Mouse (Mus musculus) thymus, postnatal 14 days (tissue): Measurements from ENCODE around the gene Smim20.

Experiments used
- DNase-seq: peaks from one replicate; pipeline ENCODE4 v3.0.0; 2021

Gene Smim20

GRCm38 (mm10) chr5:53314404-53315167, 47.7 kb downstream of the Smim20 start:
- no peak for DNase-seq

DNA sequence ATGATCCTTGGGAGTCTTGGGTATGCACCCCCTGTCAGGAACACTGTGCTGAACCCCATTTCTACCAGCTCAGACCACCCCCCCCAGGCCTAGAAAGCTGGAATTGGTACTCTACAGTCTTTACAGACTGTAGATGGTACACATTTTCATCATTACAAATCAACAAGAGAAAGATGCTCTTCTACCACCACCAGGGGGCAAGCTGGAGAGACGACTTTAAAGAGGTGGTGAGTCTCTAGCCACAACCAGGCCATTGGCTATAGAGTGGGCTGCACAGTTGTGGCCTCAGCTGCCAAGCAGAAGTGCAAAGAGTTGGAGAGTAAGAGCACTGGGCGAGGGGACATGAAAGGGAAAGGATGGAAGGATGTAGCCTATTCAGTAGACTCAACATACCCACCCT, 48.9 kb downstream of the Smim20 start:
- peak; percentile 3 for DNase-seq

GRCm38 (mm10) chr5:53317396-53317795, 50.5 kb downstream of the Smim20 start:
- no peak for DNase-seq

DNA sequence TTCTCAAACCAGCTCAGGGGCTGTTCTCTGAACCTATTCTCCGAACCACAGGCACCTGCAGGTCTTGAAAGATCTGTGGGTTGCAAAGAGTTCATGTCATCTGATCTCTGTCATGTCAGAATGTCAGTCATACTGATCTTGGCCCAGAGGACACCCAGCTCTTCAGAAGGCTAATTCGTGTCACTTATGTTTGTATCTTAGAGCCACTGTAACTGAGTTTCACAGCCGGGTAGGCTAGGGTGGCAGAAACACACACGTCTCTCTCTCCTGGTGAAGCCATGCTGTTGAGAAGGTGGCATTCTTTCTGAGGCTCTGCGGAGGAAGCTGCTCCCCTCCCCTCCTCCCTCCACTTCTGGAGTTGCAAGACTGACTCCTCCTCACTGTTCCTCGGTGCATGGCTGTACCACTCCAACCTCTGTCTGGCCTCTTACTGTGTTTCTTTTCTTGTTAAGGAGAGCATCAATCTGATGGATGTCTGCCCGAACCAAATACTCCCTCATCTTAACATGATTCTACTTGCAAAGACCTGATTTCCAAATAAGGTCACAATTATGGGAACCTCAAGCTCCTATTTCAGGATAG, 51.1 kb downstream of the Smim20 start:
- no peak for DNase-seq

GRCm38 (mm10) chr5:53320331-53320730, 53.4 kb downstream of the Smim20 start:
- DNase-seq: no peak

GRCm38 (mm10) chr5:53321901-53322300, 55.0 kb downstream of the Smim20 start:
- no peak for DNase-seq

DNA sequence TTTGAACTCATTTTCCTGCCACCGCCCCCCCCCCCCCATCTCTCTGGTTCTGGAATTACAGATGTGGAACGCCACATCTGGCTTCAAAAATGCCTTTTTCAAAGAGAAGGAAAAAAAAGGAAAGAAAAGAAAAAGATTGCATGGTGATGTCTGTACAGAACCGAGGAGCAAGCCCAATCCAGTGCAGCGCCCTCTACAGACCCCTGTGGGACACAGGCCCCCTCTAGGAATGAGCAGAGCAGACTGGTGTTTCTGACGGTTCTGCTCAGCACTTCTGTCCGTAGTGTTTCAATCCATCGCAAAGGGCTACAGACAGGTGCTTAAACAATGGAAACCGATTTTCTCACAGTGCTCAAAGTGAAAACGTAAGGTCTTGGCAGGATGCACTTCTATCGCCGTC, 55.6 kb downstream of the Smim20 start:
- DNase-seq: no peak

DNA sequence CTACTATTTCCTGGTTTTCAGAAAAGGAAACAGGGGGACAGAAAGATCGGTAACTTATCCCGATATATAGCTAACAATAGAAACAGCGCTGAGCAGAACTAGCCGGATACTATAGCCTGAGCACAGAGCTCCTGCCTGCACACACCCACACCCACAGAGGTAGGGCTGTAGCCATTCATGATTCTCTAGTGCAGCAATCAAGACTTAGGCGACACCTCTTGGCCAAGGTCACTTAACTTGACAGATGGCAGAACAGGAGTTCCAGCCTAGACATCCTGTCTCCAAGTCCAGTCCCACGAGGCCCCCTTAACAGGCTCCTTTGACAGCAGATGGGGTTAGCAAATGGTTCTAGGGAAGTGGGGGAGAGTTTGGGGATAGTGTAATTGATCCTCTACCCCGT, 56.2 kb downstream of the Smim20 start:
- DNase-seq: no peak

DNA sequence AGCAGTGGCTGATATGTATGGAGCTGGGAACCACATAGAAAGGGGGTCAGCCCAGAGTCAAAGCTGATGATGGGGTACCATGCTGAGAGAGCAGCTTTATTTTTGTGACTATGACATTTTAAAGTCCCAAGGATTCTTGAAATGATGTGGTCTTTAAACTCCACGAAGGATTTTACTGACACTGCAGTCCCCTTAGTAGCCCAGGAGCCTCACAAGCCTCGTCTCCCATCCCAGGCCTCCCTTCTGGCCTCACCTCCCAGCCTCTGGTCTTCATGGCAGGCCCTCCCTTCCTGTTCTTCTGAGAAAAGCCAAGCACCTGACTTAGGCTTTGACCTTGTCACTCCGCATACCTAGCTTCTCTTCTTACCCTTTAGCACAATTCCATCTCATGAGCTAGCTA, 57.4 kb downstream of the Smim20 start:
- DNase-seq: no peak

- no peak for DNase-seq
Measured at GRCm38 (mm10) chr5:53324791-53325190, 57.9 kb downstream of the Smim20 start.

DNA sequence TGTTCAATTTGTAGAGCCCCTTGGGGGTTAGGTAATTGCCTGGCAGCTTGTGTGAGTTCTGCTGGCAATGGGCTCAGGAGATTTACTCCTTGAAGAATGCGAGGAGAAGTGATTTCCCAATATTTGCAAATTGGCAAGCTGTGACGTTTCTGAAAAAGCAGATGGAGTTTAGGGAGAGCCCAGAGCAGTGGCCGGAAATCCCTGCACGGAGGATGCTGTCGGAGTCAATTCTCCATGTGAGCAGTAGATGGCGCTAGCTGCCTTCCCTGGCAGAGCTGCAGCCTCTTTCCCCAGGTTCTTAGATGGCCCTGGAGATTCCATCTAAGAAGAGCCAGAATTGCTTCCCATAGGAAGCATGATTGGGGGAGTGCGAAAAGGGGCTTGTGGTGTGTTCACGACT, 59.1 kb downstream of the Smim20 start:
- peak; percentile 63 for DNase-seq

GRCm38 (mm10) chr5:53326491-53326890, 59.6 kb downstream of the Smim20 start:
- no peak for DNase-seq
